Mouse (Mus musculus): Measurements from ENCODE around the gene Pstk.
A peak's percentile ranks its signal among the peaks of the same experiment; 100 is the strongest.

Pstk gene

GRCm38 (mm10) chr7:131370648-131371469, at the start of gene Pstk:
TSS of gene Pstk (plus strand) at chr7:131371141.
- peak; percentile 89 to 94 for DNase-seq

- no peak for DNase-seq
These were observed 48.7 kb upstream of the Pstk start, which contains the start of gene Cuzd1 for GRCm38 (mm10) chr7:131322192-131322591. TSS of gene Cuzd1 (minus strand) at chr7:131322292.

- no peak for DNase-seq
These were observed 43.9 kb upstream of the Pstk start for GRCm38 (mm10) chr7:131327054-131327453.

- no peak for DNase-seq
These were observed 41.5 kb upstream of the Pstk start, which contains the start of gene Fam24b for GRCm38 (mm10) chr7:131329416-131329815. TSS of gene Fam24b (minus strand) at chr7:131329516.

GRCm38 (mm10) chr7:131331688-131332087, 39.3 kb upstream of the Pstk start:
- DNase-seq: no peak

GRCm38 (mm10) chr7:131333564-131333963, 37.4 kb upstream of the Pstk start, which contains the start of gene Fam24a:
TSS of gene Fam24a (plus strand) at chr7:131333864.
- no peak for DNase-seq

GRCm38 (mm10) chr7:131337502-131338068, 33.4 kb upstream of the Pstk start:
- no peak for DNase-seq

- no peak for DNase-seq
These were observed 24.9 kb upstream of the Pstk start for GRCm38 (mm10) chr7:131345856-131346541.

GRCm38 (mm10) chr7:131356105-131356504, 14.8 kb upstream of the Pstk start:
- no peak for DNase-seq

- DNase-seq: no peak
These were observed 8.7 kb upstream of the Pstk start for GRCm38 (mm10) chr7:131362269-131362614.

- peak; percentile 97 to 98 for DNase-seq
These were observed 8.2 kb upstream of the Pstk start, which contains the start of gene 2310057M21Rik for GRCm38 (mm10) chr7:131362615-131363300. TSS of gene 2310057M21Rik (minus strand) at chr7:131362759.

GRCm38 (mm10) chr7:131364131-131364530, 6.8 kb upstream of the Pstk start:
- DNase-seq: no peak

- no peak for DNase-seq
These were observed 524 bp downstream of the Pstk start for GRCm38 (mm10) chr7:131371470-131371860.

GRCm38 (mm10) chr7:131371880-131372651, 1.1 kb downstream of the Pstk start:
- DNase-seq: no peak

GRCm38 (mm10) chr7:131391761-131392160, 20.8 kb downstream of the Pstk start:
- peak in 1 of 2 experiments; percentile 41 for DNase-seq

- DNase-seq: no peak
These were observed 38.5 kb downstream of the Pstk start for GRCm38 (mm10) chr7:131409321-131409987.

- no peak for DNase-seq
These were observed 39.0 kb downstream of the Pstk start for GRCm38 (mm10) chr7:131409988-131410385.

- peak; percentile 99 for DNase-seq
These were observed 39.6 kb downstream of the Pstk start, which contains the start of the genes Ikzf5 and Acadsb for GRCm38 (mm10) chr7:131410416-131411058. TSS of gene Ikzf5 (minus strand) at chr7:131410521. TSS of gene Acadsb (plus strand) at chr7:131410601.

GRCm38 (mm10) chr7:131411221-131411940, 40.4 kb downstream of the Pstk start:
- DNase-seq: peak; percentile 46 to 66

GRCm38 (mm10) chr7:131411941-131412270, 41.0 kb downstream of the Pstk start:
- no peak for DNase-seq

Data from kidney, postnatal 25 days (tissue).